Mouse (Mus musculus) myocyte (in vitro differentiated cells): ENCODE results near the gene Wbp1l. TPM values are rescaled to one million over a fixed set of nuclear protein-coding genes. Genes with fewer than 3 reads are reported as not detected.

ENCODE experiments used
- H3K27me3 ChIP-seq: one replicate; pipeline ENCODE4 v1.6.1; 2011; ENCODE audit not compliant: control insufficient read depth, insufficient read depth, insufficient read length
- H3K36me3 ChIP-seq: one replicate; pipeline ENCODE4 v1.6.1; 2011; ENCODE audit not compliant: control insufficient read depth, insufficient read depth
- H3K4me2 ChIP-seq: one replicate; pipeline ENCODE4 v1.6.1; 2011; ENCODE audit warnings: low read depth, control low read depth
- H3K4me3 ChIP-seq: one replicate; pipeline ENCODE4 v1.5.1; 2011; ENCODE audit warnings: mild to moderate bottlenecking, control low read depth, moderate library complexity
- H3K79me2 ChIP-seq: one replicate; pipeline ENCODE4 v1.6.1; 2011; ENCODE audit not compliant: control insufficient read depth, insufficient read depth
- H3ac ChIP-seq: one replicate; pipeline ENCODE4 v1.6.1; 2011; ENCODE audit not compliant: control insufficient read depth, insufficient read length
- CEBPB ChIP-seq: IDR thresholded peaks from 2 replicates; pipeline ENCODE4 v1.6.1; 2011; ENCODE audit warnings: mild to moderate bottlenecking, moderate library complexity; ENCODE audit not compliant: poor library complexity, insufficient read depth, severe bottlenecking
- E2F4 ChIP-seq: IDR thresholded peaks from one replicate; pipeline ENCODE4 v1.6.1; 2011; ENCODE audit warnings: mild to moderate bottlenecking, control low read depth, moderate library complexity; ENCODE audit not compliant: insufficient read depth
- MAX ChIP-seq: IDR thresholded peaks from one replicate; pipeline ENCODE4 v1.6.1; 2011; ENCODE audit warnings: low read depth, mild to moderate bottlenecking, control low read depth
- MYOD1 ChIP-seq, 3 experiments: IDR thresholded peaks; one replicate each; pipeline ENCODE4 v1.6.1; 2011; ENCODE audit warnings: control low read depth in 2 of 3, low read depth in 2 of 3, mild to moderate bottlenecking in 2 of 3, moderate library complexity in 1 of 3; ENCODE audit not compliant: insufficient read length in 2 of 3, control insufficient read depth in 1 of 3
- MYOG ChIP-seq, 3 experiments: IDR thresholded peaks; one replicate each; pipeline ENCODE4 v1.6.1; 2011; ENCODE audit warnings: control low read depth in 2 of 3, low read depth in 2 of 3, mild to moderate bottlenecking in 2 of 3; ENCODE audit not compliant: insufficient read length in 2 of 3, control insufficient read depth in 1 of 3, insufficient read depth in 1 of 3
- POLR2A ChIP-seq: IDR thresholded peaks from one replicate; pipeline ENCODE4 v1.6.1; 2011; ENCODE audit warnings: low read depth, mild to moderate bottlenecking, control low read depth, moderate library complexity; ENCODE audit not compliant: insufficient read length
- POLR2AphosphoS2 ChIP-seq: IDR thresholded peaks from one replicate; pipeline ENCODE4 v1.6.1; 2011; ENCODE audit warnings: low read depth, control low read depth; ENCODE audit not compliant: insufficient read length
- REST ChIP-seq: IDR thresholded peaks from one replicate; pipeline ENCODE4 v1.6.1; 2011; ENCODE audit warnings: mild to moderate bottlenecking, control low read depth, moderate library complexity; ENCODE audit not compliant: insufficient read depth, insufficient read length
- SRF ChIP-seq: IDR thresholded peaks from one replicate; pipeline ENCODE4 v1.6.1; 2011; ENCODE audit warnings: low read depth; ENCODE audit not compliant: control insufficient read depth, insufficient read length
- TCF12 ChIP-seq: IDR thresholded peaks from one replicate; pipeline ENCODE4 v1.6.1; 2011; ENCODE audit warnings: mild to moderate bottlenecking, control low read depth; ENCODE audit not compliant: poor library complexity, insufficient read depth, severe bottlenecking
- TCF3 ChIP-seq: IDR thresholded peaks from one replicate; pipeline ENCODE4 v1.6.1; 2011; ENCODE audit warnings: low read depth, control low read depth; ENCODE audit not compliant: insufficient read length
- USF1 ChIP-seq: IDR thresholded peaks from one replicate; pipeline ENCODE4 v1.6.1; 2011; ENCODE audit warnings: low read depth, mild to moderate bottlenecking, control low read depth, moderate library complexity
- polyA plus RNA-seq: library from polyadenylated mRNA; unstranded; fragments of >200 nt; fragmentation: generic; extraction: Trizol; gene quantifications from one replicate; pipeline ENCODE4 v1.2.1, GENCODE M21; 2012; ENCODE audit warnings: missing spikeins

Wbp1l gene
- polyA plus RNA-seq, 1 experiment: 39.8 TPM

GRCm38 (mm10) chr19:46656151-46656840 is 57.4 kb downstream of the Wbp1l start:
- Histone ChIP-seq H3K36me3 (peaks cover 26% of the 10 kb centered on the region), H3K27me3 (no peaks in the 10 kb centered on the region), H3ac (no peak overlapping the region), H3K79me2 (no peaks in the 10 kb centered on the region), H3K4me2 (no peak overlapping the region), H3K4me3 (no peak overlapping the region)
- TF ChIP-seq TCF3: no peak
- TF ChIP-seq MYOG (IDR thresholded peaks at IDR 0.05; ENCODE audit: control insufficient read depth in 1 of 3, insufficient read depth in 1 of 3, insufficient read length in 2 of 3, low read depth in 2 of 3): no peak
- no peak for TF ChIP-seq E2F4
- TF ChIP-seq TCF12: no peak
- TF ChIP-seq POLR2AphosphoS2: no peak
- no peak for TF ChIP-seq MYOD1 (IDR thresholded peaks at IDR 0.05; ENCODE audit: control insufficient read depth in 1 of 3, insufficient read length in 2 of 3, low read depth in 2 of 3)
- no peak for TF ChIP-seq REST
- TF ChIP-seq SRF: no peak
- TF ChIP-seq POLR2A: no peak
- TF ChIP-seq USF1: no peak
- TF ChIP-seq MAX: no peak
- no peak for TF ChIP-seq CEBPB

GRCm38 (mm10) chr19:46657339-46658020 is 58.6 kb downstream of the Wbp1l start:
- Histone ChIP-seq H3ac (no peak overlapping the region), H3K4me2 (no peak overlapping the region), H3K4me3 (no peak overlapping the region), H3K36me3 (peaks cover 21% of the 10 kb centered on the region), H3K79me2 (no peaks in the 10 kb centered on the region), H3K27me3 (no peaks in the 10 kb centered on the region)
- TF ChIP-seq USF1 (no peak), SRF (no peak), TCF12 (no peak), POLR2AphosphoS2 (no peak), TCF3 (no peak), POLR2A (no peak), MYOD1 (IDR thresholded peaks at IDR 0.05; ENCODE audit: control insufficient read depth in 1 of 3, insufficient read length in 2 of 3, low read depth in 2 of 3) (no peak), CEBPB (no peak), E2F4 (no peak), MAX (no peak), MYOG (IDR thresholded peaks at IDR 0.05; ENCODE audit: control insufficient read depth in 1 of 3, insufficient read depth in 1 of 3, insufficient read length in 2 of 3, low read depth in 2 of 3) (no peak), REST (no peak)

- Histone ChIP-seq H3K4me3 (no peak overlapping the region), H3K79me2 (no peaks in the 10 kb centered on the region), H3K27me3 (no peaks in the 10 kb centered on the region), H3K36me3 (peaks cover 16% of the 10 kb centered on the region), H3ac (no peak overlapping the region), H3K4me2 (no peak overlapping the region)
- TF ChIP-seq E2F4 (no peak), POLR2AphosphoS2 (peak; percentile 77)
These were observed 59.5 kb downstream of the Wbp1l start for GRCm38 (mm10) chr19:46658348-46658747.

GRCm38 (mm10) chr19:46658851-46659250 is 60.0 kb downstream of the Wbp1l start:
- Histone ChIP-seq H3K36me3 (peaks cover 16% of the 10 kb centered on the region), H3K27me3 (no peaks in the 10 kb centered on the region), H3K4me2 (no peak overlapping the region), H3K4me3 (no peak overlapping the region), H3K79me2 (no peaks in the 10 kb centered on the region), H3ac (no peak overlapping the region)
- TF ChIP-seq POLR2AphosphoS2 (peak; percentile 24), POLR2A (no peak), TCF3 (no peak), TCF12 (no peak), MAX (no peak)

GRCm38 (mm10) chr19:46661511-46661910 is 62.6 kb downstream of the Wbp1l start:
- H3ac ChIP-seq: no peak overlapping the region
- H3K79me2 ChIP-seq: no peaks in the 10 kb centered on the region
- H3K27me3 ChIP-seq: no peaks in the 10 kb centered on the region
- H3K4me3 ChIP-seq: no peak overlapping the region
- H3K36me3 ChIP-seq: peaks cover 3% of the 10 kb centered on the region
- H3K4me2 ChIP-seq: no peak overlapping the region
- TF ChIP-seq CEBPB: no peak
- no peak for TF ChIP-seq USF1
- TF ChIP-seq TCF12: no peak
- TF ChIP-seq MYOD1 (IDR thresholded peaks at IDR 0.05; ENCODE audit: control insufficient read depth in 1 of 3, insufficient read length in 2 of 3, low read depth in 2 of 3): no peak
- TF ChIP-seq SRF: no peak
- TF ChIP-seq E2F4: no peak
- TF ChIP-seq REST: no peak
- TF ChIP-seq POLR2AphosphoS2: no peak
- TF ChIP-seq MAX: no peak
- no peak for TF ChIP-seq MYOG (IDR thresholded peaks at IDR 0.05; ENCODE audit: control insufficient read depth in 1 of 3, insufficient read depth in 1 of 3, insufficient read length in 2 of 3, low read depth in 2 of 3)
- TF ChIP-seq TCF3: no peak
- no peak for TF ChIP-seq POLR2A
